Mouse (Mus musculus): ENCODE measurements around the gene Adamtsl1. TPM values are rescaled to one million over a fixed set of nuclear protein-coding genes. Genes with fewer than 3 reads are reported as not detected.

The Adamtsl1 gene
- polyA plus RNA-seq, 1 experiment from 2014 or later = 16.9 TPM

DNA sequence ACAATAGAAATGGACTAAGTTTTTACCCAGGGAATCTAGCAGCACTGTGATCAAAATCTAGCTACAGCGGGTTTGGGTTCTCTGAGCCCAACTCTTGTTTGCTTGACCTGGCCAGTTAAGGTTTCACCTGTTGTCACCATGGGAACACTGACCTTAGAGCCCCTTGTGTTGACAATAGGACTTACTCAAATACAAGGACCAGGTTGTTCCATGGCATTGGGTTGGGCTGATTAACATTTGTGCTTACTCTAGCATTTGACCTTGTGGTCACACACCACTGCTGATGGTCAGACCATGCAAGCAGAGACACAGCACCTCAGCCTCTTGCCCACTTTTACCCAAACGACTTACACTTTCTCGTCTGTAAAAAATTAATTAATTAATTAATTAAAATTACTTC is 922.4 kb downstream of the Adamtsl1 start:
- 93% methylated on average over 3 of the region's 3 CpGs for WGBS
- H3K4me1 ChIP-seq (replicated peaks) = no peaks in the 10 kb centered on the region; the same call in 1 of the 2 replicates
- no peak overlapping the region for H3K4me2 ChIP-seq
- H3K4me3 ChIP-seq = no peak overlapping the region
- H3K9me3 ChIP-seq = no peaks in the 10 kb centered on the region
- no peak overlapping the region for H3K9ac ChIP-seq
- H3K27me3 ChIP-seq = no peaks in the 10 kb centered on the region
- no peak overlapping the region for H3K27ac ChIP-seq (replicated peaks)
- ATAC-seq (ENCODE audit: low read depth) = no peak
- no peaks in the 10 kb centered on the region for H3K36me3 ChIP-seq

DNA sequence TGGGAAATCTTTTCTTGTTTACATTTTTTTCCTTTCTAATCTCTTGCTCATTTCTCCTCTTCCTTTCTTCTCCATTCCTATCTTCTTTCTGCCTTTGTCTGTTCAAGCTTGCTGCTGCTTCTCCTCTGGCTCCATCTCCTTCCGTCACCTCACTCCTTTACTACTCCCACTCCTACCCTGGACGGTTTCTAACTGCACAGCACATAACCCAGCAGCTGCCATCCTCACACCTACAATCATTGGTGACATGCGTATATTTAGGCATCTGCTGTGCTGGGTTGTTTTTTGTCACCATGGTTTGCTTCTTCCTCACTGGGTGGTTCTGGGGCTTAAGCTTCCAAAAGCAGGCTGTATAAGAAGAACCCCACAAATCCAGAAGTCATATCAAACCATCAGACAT is 936.5 kb downstream of the Adamtsl1 start:
- Histone ChIP-seq H3K4me1 (replicated peaks) (no peaks in the 10 kb centered on the region), H3K9me3 (no peaks in the 10 kb centered on the region), H3K4me2 (no peak overlapping the region), H3K36me3 (no peaks in the 10 kb centered on the region), H3K27me3 (no peaks in the 10 kb centered on the region), H3K9ac (no peak overlapping the region), H3K4me3 (no peak overlapping the region), H3K27ac (replicated peaks) (no peak overlapping the region)
- 88% methylated on average over 3 of the region's 3 CpGs for WGBS
- no peak for ATAC-seq (ENCODE audit: low read depth)

GRCm38 (mm10) chr4:86464808-86465207 is 950.8 kb downstream of the Adamtsl1 start:
- ATAC-seq (ENCODE audit: low read depth) = no peak
- Histone ChIP-seq H3K4me2 (no peak overlapping the region), H3K4me3 (no peak overlapping the region), H3K4me1 (replicated peaks) (no peaks in the 10 kb centered on the region), H3K36me3 (no peaks in the 10 kb centered on the region), H3K27me3 (no peaks in the 10 kb centered on the region), H3K27ac (replicated peaks) (no peak overlapping the region), H3K9ac (no peak overlapping the region), H3K9me3 (no peaks in the 10 kb centered on the region)
- 88% methylated on average over 5 of the region's 5 CpGs for WGBS

All from neural tube, embryonic 13.5 days (tissue).